Mouse (Mus musculus): Measurements from ENCODE around the gene Syt13. TPM values are rescaled to one million over a fixed set of nuclear protein-coding genes. Genes with fewer than 3 reads are reported as not detected.
A peak's percentile ranks its signal among the peaks of the same experiment; 100 is the strongest.

Gene Syt13
- polyA plus RNA-seq, 1 experiment from 2014 or later: 31.9 TPM

DNA sequence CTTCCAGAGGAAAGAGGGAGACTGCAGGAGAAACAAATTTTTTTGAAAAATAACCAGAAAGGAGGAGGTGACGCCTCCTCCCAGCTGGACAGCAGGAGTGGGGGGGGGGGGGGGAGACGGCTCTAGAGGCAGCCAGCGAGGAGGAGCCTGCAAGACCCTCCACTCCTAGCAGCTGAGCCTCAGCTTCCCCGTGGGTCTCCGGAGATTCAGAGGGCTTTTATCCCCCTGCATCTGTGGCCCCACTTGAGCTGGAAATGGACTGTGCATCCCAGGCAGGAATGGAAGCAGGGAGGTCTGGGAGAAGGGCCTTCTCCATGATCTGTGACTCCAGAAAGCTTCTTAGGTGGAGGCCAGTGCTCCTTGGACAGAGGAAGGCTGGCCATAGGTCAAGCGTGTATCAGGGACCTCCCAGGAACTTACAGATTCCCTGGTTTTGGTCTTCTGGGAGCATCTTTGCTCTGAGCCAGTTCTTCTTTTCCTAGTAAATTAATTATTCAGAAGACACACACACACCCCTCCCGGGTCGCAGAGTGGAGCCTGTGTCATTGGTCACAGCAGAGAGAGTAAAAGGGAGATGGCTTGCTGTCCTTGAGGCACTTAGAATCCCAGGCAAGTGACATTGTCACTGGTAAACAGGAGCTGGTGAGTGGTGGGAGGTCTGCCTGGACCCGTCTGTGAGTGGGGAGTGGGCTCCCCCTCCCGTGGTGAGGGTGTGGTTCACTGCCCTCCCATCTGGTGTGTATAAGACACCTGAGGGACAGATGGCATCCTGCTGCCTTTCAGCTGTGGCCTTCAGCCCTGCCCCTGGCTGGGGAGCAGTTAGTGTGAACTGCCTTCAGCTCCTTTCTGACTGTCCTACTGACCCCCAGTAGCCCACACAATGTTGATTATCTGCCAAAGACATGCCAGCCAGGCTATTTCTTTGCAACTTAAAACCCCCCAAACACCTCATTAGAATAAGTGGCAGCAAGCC lies 1.0 kb downstream of the Syt13 start:
- Histone ChIP-seq H3K9ac (replicated peaks; ENCODE audit: low read depth, low read length) (peak overlapping the region; percentile 67), H3K27me3 (ENCODE audit: control insufficient read depth, insufficient read depth, low read length) (peaks cover 8% of the 10 kb centered on the region), H3K4me3 (ENCODE audit: low read depth, low read length) (peak overlapping the region; percentile 42), H3K9me3 (ENCODE audit: control insufficient read depth, low read length) (no peaks in the 10 kb centered on the region), H3K4me2 (ENCODE audit: low read depth, low read length) (peak overlapping the region; percentile 71), H3K36me3 (ENCODE audit: control insufficient read depth, insufficient read depth, low read length) (no peaks in the 10 kb centered on the region), H3K27ac (ENCODE audit: low read depth, low read length) (peak overlapping the region; percentile 44; the same call in 1 of the 2 replicates), H3K4me1 (ENCODE audit: control insufficient read depth, insufficient read depth, low read length) (peaks cover 31% of the 10 kb centered on the region)
- WGBS: 3% methylated on average over 8 of the region's 10 CpGs
- ATAC-seq (ENCODE audit: low read depth): no peak; the same call in 1 of the 2 replicates

DNA sequence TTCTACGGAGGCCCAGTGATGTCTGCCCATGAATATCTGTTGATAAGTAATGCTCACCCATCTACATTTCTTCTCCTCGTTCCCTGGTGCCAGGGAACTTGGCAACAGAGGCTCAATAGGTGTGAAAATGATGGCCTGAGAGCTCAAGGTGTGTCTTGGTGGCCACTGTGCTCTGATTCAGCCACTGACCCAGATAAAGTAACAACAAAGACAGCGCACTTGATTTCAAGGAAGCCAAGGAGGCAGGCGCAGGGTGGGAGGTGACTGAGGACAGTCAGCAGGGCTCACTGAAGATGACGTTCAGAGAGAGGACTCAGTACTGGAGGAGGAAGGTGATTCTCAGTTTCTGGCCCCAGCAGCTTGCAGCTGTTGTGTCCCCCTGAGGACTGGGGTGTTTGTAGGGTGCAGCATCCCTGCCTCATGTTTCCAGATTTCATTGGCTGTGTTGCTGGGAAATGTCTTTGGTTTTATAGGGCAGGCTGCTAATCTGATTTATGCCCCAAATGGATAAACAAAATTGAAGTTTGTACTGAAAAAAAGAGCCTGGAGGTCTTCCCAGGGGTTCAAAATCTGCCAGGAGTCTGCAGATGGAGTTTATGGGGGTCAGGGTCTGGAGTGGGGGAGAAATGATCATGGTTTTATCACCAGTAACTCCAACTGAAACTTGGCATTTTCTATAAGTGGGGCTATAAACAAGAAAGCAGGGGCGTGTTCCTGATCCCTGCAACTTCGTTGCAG lies 2.7 kb downstream of the Syt13 start:
- H3K9ac ChIP-seq (replicated peaks; ENCODE audit: low read depth, low read length): peak overlapping the region; percentile 4; the same call in 1 of the 2 replicates
- peaks cover 8% of the 10 kb centered on the region for H3K27me3 ChIP-seq (ENCODE audit: control insufficient read depth, insufficient read depth, low read length)
- peaks cover 28% of the 10 kb centered on the region for H3K4me1 ChIP-seq (ENCODE audit: control insufficient read depth, insufficient read depth, low read length)
- WGBS: 38% methylated on average over 7 of the region's 7 CpGs
- no peaks in the 10 kb centered on the region for H3K36me3 ChIP-seq (ENCODE audit: control insufficient read depth, insufficient read depth, low read length)
- no peaks in the 10 kb centered on the region for H3K9me3 ChIP-seq (ENCODE audit: control insufficient read depth, low read length)
- no peak overlapping the region for H3K4me3 ChIP-seq (ENCODE audit: low read depth, low read length)
- peak overlapping the region; percentile 34 for H3K4me2 ChIP-seq (ENCODE audit: low read depth, low read length)
- no peak for ATAC-seq (ENCODE audit: low read depth)
- peak overlapping the region; percentile 46; the same call in 1 of the 2 replicates for H3K27ac ChIP-seq (ENCODE audit: low read depth, low read length)

DNA sequence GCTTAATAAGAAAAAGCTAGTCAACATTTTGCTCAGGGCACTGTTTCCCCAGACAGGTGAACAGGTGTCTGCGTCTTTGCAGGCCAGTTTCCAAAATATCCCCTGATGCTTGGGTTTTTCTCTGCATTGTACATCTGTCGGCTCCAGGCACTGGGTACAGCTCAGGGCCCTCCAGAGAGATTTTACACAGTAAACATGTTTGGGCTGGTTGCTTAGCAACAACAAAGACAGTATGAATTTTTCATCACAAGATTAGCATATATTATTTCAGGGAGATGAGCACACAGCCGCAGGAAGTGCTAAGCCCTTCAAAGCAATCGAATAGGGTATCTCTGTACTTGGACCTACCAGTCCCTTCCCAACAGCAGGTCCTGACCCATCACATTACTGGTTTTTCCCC lies 5.8 kb downstream of the Syt13 start:
- WGBS: 43% methylated on average over 4 of the region's 4 CpGs
- H3K27me3 ChIP-seq (ENCODE audit: control insufficient read depth, insufficient read depth, low read length): no peaks in the 10 kb centered on the region
- H3K4me3 ChIP-seq (ENCODE audit: low read depth, low read length): no peak overlapping the region
- no peaks in the 10 kb centered on the region for H3K36me3 ChIP-seq (ENCODE audit: control insufficient read depth, insufficient read depth, low read length)
- no peak overlapping the region for H3K27ac ChIP-seq (ENCODE audit: low read depth, low read length)
- peak; percentile 58; the same call in 1 of the 2 replicates for ATAC-seq (ENCODE audit: low read depth)
- no peak overlapping the region for H3K4me2 ChIP-seq (ENCODE audit: low read depth, low read length)
- no peak overlapping the region for H3K9ac ChIP-seq (replicated peaks; ENCODE audit: low read depth, low read length)
- H3K9me3 ChIP-seq (ENCODE audit: control insufficient read depth, low read length): no peaks in the 10 kb centered on the region
- H3K4me1 ChIP-seq (ENCODE audit: control insufficient read depth, insufficient read depth, low read length): peaks cover 18% of the 10 kb centered on the region

DNA sequence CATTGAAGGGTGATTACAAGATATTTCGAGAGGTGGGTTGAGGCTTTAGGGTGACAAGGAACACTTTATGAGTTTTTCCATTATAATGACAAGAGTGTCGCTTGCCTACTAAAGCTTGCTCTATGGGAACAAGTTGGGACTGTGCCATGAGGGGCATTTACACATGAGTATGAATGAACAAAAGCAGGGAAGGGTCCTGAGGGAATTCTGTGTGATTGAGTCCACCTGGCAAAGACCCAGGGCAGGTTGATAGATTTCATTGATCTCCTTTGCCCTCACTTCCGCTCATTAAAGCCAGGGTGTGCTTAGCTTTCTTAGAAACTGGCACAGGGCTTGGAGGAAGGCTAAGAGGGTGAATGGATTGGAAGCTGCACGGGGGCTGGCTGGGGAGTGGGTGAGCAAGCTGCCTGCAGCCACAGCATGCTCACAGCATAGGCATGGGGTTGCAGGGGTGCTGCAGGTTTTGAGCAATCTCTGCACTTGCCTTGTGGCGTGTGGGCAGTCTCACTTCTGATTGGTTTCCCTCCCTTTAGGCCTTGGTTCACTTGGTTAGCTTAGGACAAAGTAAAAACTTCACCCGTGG lies 9.9 kb downstream of the Syt13 start:
- ATAC-seq (ENCODE audit: low read depth): no peak
- H3K9me3 ChIP-seq (ENCODE audit: control insufficient read depth, low read length): no peaks in the 10 kb centered on the region
- H3K27me3 ChIP-seq (ENCODE audit: control insufficient read depth, insufficient read depth, low read length): no peaks in the 10 kb centered on the region
- no peak overlapping the region for H3K4me3 ChIP-seq (ENCODE audit: low read depth, low read length)
- no peak overlapping the region for H3K27ac ChIP-seq (ENCODE audit: low read depth, low read length)
- H3K9ac ChIP-seq (replicated peaks; ENCODE audit: low read depth, low read length): no peak overlapping the region
- H3K4me2 ChIP-seq (ENCODE audit: low read depth, low read length): no peak overlapping the region
- H3K36me3 ChIP-seq (ENCODE audit: control insufficient read depth, insufficient read depth, low read length): no peaks in the 10 kb centered on the region
- 61% methylated on average over 6 of the region's 6 CpGs for WGBS
- peaks cover 4% of the 10 kb centered on the region; the same call in 1 of the 2 replicates for H3K4me1 ChIP-seq (ENCODE audit: control insufficient read depth, insufficient read depth, low read length)

DNA sequence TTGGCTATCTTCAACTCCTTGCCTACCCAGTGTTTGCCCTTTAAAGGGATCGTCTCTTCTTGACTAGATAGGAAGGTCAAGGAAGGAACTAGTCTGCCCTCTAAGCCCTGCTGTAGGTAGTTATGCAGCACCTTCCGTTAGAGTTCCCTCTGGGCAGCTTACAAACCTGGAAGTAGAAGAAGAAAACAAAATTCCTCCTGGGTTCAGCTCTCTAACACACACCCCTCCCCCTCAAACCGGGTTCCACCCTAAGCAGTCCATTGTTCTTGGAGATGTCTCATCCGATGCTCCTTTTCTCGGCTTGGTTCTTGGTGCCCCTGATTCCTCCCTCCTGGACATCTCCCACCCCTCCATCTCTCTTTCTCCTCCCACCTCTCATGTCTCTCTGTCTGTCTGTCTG lies 14.8 kb downstream of the Syt13 start:
- no peaks in the 10 kb centered on the region for H3K36me3 ChIP-seq (ENCODE audit: control insufficient read depth, insufficient read depth, low read length)
- H3K27me3 ChIP-seq (ENCODE audit: control insufficient read depth, insufficient read depth, low read length): no peaks in the 10 kb centered on the region
- H3K4me1 ChIP-seq (ENCODE audit: control insufficient read depth, insufficient read depth, low read length): no peaks in the 10 kb centered on the region
- H3K27ac ChIP-seq (ENCODE audit: low read depth, low read length): no peak overlapping the region
- WGBS: 78% methylated on average over 5 of the region's 5 CpGs
- no peaks in the 10 kb centered on the region for H3K9me3 ChIP-seq (ENCODE audit: control insufficient read depth, low read length)
- ATAC-seq (ENCODE audit: low read depth): no peak
- no peak overlapping the region for H3K9ac ChIP-seq (replicated peaks; ENCODE audit: low read depth, low read length)
- H3K4me3 ChIP-seq (ENCODE audit: low read depth, low read length): no peak overlapping the region
- no peak overlapping the region for H3K4me2 ChIP-seq (ENCODE audit: low read depth, low read length)

DNA sequence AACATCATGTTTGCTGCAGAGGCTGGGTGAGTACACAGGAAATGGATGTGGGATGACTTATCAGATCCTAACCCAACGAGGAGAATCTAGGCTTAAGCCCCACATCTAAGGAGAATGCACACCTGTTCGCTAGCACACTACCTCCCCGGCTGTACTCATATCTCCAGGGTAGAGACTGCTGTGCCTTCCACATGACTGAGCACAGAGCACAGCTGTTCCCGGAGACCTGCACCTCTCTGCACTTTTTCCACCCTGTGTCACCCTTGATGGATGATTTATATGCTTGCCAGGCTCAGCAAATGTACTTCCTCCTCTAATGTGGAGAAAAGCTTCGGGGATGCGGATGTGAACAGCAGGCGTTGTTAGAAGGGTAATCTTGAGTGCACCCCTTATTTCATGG lies 16.2 kb downstream of the Syt13 start:
- Histone ChIP-seq H3K9ac (replicated peaks; ENCODE audit: low read depth, low read length) (no peak overlapping the region), H3K4me1 (ENCODE audit: control insufficient read depth, insufficient read depth, low read length) (no peaks in the 10 kb centered on the region), H3K4me2 (ENCODE audit: low read depth, low read length) (no peak overlapping the region), H3K36me3 (ENCODE audit: control insufficient read depth, insufficient read depth, low read length) (no peaks in the 10 kb centered on the region), H3K4me3 (ENCODE audit: low read depth, low read length) (no peak overlapping the region), H3K27ac (ENCODE audit: low read depth, low read length) (no peak overlapping the region), H3K9me3 (ENCODE audit: control insufficient read depth, low read length) (no peaks in the 10 kb centered on the region), H3K27me3 (ENCODE audit: control insufficient read depth, insufficient read depth, low read length) (no peaks in the 10 kb centered on the region)
- WGBS: 69% methylated on average over 7 of the region's 7 CpGs
- ATAC-seq (ENCODE audit: low read depth): no peak

DNA sequence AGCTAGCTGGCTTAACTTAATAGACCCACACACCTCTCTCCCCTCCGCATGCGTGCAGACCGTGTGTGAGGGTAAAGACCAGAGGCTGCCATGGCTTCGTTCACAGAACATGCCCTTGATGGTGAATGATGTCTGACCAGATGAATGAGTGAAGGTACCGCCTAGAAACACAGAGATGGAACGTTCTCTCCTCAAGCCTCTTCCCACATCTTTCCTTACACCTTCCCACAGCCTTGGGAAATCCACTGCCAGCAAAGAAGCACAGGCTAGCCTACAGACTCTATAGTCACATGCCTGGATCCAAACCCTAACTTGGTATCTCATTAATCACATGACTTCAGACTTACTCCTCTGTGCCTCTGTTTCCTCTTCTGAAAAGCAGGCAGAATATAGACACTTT lies 18.5 kb downstream of the Syt13 start:
- Histone ChIP-seq H3K36me3 (ENCODE audit: control insufficient read depth, insufficient read depth, low read length) (no peaks in the 10 kb centered on the region), H3K4me2 (ENCODE audit: low read depth, low read length) (no peak overlapping the region), H3K9ac (replicated peaks; ENCODE audit: low read depth, low read length) (no peak overlapping the region), H3K9me3 (ENCODE audit: control insufficient read depth, low read length) (no peaks in the 10 kb centered on the region), H3K27me3 (ENCODE audit: control insufficient read depth, insufficient read depth, low read length) (no peaks in the 10 kb centered on the region), H3K27ac (ENCODE audit: low read depth, low read length) (no peak overlapping the region), H3K4me1 (ENCODE audit: control insufficient read depth, insufficient read depth, low read length) (no peaks in the 10 kb centered on the region), H3K4me3 (ENCODE audit: low read depth, low read length) (no peak overlapping the region)
- ATAC-seq (ENCODE audit: low read depth): no peak
- whole genome bisulfite sequencing: 87% methylated on average over 6 of the region's 6 CpGs

DNA sequence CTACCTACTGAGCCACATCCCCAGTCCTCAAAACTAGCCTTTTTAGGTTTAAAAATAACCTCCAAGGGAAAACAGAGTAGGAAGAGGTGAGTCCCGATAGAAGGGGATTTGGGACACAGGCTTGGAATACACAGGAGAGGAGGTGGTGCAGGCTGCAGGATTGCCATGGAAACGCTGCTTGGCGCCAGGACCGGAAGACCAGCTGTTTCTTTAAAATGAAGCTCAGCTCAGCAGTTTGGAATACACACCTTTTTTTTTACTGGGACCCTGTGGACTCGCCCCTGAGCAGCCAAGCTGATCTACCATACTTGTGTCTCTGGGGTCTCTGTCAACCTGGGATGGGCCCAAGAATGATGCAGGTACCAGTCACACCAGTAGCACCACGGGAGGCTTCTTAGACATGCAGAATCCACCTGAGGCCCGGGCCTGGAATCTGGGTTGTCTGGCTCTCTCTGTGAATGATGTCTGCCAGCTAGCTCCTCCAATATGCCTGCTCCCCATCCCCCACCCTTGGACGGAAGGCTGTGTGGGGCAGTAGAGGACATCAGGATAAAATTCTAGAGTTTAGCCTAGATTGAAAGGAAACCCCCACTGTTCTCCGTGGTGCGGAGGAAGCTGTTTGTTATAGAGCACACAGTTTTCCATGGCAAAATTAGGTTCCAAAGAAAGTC lies 19.5 kb downstream of the Syt13 start:
- ATAC-seq (ENCODE audit: low read depth): no peak
- no peak overlapping the region for H3K4me2 ChIP-seq (ENCODE audit: low read depth, low read length)
- no peak overlapping the region for H3K27ac ChIP-seq (ENCODE audit: low read depth, low read length)
- no peak overlapping the region for H3K9ac ChIP-seq (replicated peaks; ENCODE audit: low read depth, low read length)
- no peaks in the 10 kb centered on the region for H3K27me3 ChIP-seq (ENCODE audit: control insufficient read depth, insufficient read depth, low read length)
- 22% methylated on average over 10 of the region's 10 CpGs for WGBS
- no peak overlapping the region for H3K4me3 ChIP-seq (ENCODE audit: low read depth, low read length)
- H3K9me3 ChIP-seq (ENCODE audit: control insufficient read depth, low read length): no peaks in the 10 kb centered on the region
- no peaks in the 10 kb centered on the region for H3K4me1 ChIP-seq (ENCODE audit: control insufficient read depth, insufficient read depth, low read length)
- no peaks in the 10 kb centered on the region for H3K36me3 ChIP-seq (ENCODE audit: control insufficient read depth, insufficient read depth, low read length)

All from neural tube, embryonic 14.5 days (tissue).